Mouse (Mus musculus) left cerebral cortex, adult 6 months (tissue): ENCODE data around the gene Ramp3. TPM values are rescaled to one million over a fixed set of nuclear protein-coding genes. Genes with fewer than 3 reads are reported as not detected.

Experiments used
- long read RNA-seq, 2 experiments: library from polyadenylated mRNA; unstranded; transcript quantifications; one replicate each; pipeline ENCODE4 v2.0.0; 2019 to 2020
- polyA plus RNA-seq: library from polyadenylated mRNA; unstranded; fragments of <200 nt; fragmentation: Nextera tagmentation; gene quantifications from 2 replicates; pipeline ENCODE4 v1.2.3, GENCODE M21; 2021

The Ramp3 gene
- 27.5 and 29.0 TPM in 2 replicates for polyA plus RNA-seq
- long read RNA-seq, experiment 1, transcript Ramp3-201 (3 exons, 1,233 nt): major isoform, 34 of 36 reads
- long read RNA-seq, experiment 1, partial matches to known transcripts: 0 of 36 reads
- long read RNA-seq, experiment 1, other reads (novel, unspliced or antisense): 1 of 36 reads
- long read RNA-seq, experiment 2, transcript Ramp3-201 (3 exons, 1,233 nt): major isoform, 19 of 22 reads
- long read RNA-seq, experiment 2, partial matches to known transcripts: 2 of 22 reads
- long read RNA-seq, experiment 2, other reads (novel, unspliced or antisense): 0 of 22 reads

GRCm38 (mm10) chr11:6658271-6658670 lies at the start of gene Ramp3:
Ramp3 (plus strand) TSS chr11:6658521.

DNA sequence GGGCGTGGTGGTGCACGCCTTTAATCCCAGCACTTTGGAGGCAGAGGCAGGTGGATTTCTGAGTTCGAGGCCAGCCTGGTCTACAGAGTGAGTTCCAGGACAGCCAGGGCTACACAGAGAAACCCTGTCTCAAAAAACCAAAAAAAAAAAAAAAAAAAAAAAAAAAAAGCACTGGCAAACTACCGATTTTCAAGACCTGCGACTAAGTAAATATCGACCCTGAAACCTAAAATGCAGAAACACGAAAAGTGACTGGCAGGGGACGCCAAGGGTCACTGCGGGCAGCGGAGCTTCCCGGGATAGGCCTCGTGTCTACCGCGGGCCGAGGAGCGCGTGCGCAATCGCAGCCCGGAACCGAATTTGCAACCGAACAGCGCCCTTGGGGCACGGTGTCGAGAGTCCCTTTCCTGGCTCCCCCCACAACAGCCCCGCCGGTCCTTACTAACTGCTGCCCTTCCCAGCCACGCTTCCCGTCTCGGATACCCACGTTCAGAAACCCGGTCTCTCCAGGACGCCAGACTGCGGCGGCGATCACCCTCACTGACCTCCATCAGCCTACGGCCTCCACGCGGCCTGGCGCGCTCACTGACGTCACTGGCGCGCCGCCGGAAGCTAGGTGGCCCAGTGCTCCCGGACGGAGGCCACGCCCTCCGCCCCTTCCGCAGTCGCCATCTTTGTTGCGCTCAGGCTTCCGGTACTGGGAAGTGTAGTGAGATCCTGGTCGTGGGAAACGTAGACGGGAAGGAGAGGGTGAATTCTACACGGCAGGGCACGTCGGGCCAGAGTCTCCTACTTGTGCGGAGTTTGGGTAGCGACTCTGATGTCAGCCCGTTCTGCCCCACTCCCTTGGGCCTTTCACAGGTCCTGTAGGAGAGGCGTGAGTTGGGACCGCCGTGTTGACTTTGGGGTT lies 32.6 kb upstream of the Ramp3 start, which contains the start of gene Tbrg4:
TSS of gene Tbrg4 (minus strand) at position 590 of the 910 bp plus-strand sequence.

DNA sequence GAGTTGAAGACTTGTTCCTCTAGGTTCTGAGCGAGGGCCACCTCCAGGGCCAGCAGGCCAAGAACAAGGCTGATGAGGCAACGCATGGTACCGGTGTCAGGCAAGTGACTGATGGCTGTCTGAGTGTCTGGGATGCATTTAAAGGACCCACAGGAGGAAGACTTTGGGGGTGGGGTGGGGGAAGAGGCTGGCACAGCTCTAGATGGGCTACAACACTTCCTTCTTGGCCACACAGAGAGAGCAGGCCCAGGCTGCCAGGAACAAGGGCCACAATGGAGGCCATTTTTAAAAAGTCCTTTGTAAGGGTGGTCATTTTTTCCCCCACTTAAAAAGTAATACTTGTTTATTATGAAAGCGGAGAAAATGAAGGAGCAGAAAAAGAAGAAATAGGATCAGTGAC lies 19.8 kb upstream of the Ramp3 start, which contains the start of gene Wap:
TSS of gene Wap (minus strand) at position 101 of the 400 bp plus-strand sequence.

Other genes starting within 250 kb of the Ramp3 start
- 7,677 and 8,160 TPM in 2 replicates for gene Ppia, start 243.1 kb upstream of the Ramp3 start, polyA plus RNA-seq
- 161 and 199 TPM in 2 replicates for gene H2afv, start 214.1 kb upstream of the Ramp3 start, polyA plus RNA-seq
- 29.0 and 47.7 TPM in 2 replicates for gene Purb, start 182.6 kb upstream of the Ramp3 start, polyA plus RNA-seq
- 0.09 and 0.26 TPM in 2 replicates for gene Myo1g, start 137.6 kb upstream of the Ramp3 start, polyA plus RNA-seq
- gene Ccm2, start 111.6 kb upstream of the Ramp3 start, polyA plus RNA-seq: 45.3 and 82.5 TPM in 2 replicates
- gene Nacad, start 52.5 kb upstream of the Ramp3 start, polyA plus RNA-seq: 14.9 and 17.8 TPM in 2 replicates
- 16.7 and 25.2 TPM in 2 replicates for gene Tbrg4, start 32.5 kb upstream of the Ramp3 start, polyA plus RNA-seq
- gene Wap, start 19.9 kb upstream of the Ramp3 start, polyA plus RNA-seq: not detected in 2 replicates
- gene Gm11983, start 179.1 kb downstream of the Ramp3 start, polyA plus RNA-seq: not detected in 2 replicates